Mouse (Mus musculus): ENCODE data around the gene Itk. TPM values are rescaled to one million over a fixed set of nuclear protein-coding genes. Genes with fewer than 3 reads are reported as not detected.

The Itk gene
- polyA plus RNA-seq, 1 experiment from 2014 or later: 0.05 TPM

- Histone ChIP-seq H3K27ac (replicated peaks) (no peak overlapping the region), H3K9ac (ENCODE audit: low read length) (no peak overlapping the region), H3K36me3 (ENCODE audit: control insufficient read depth, insufficient read depth, low read length) (no peaks in the 10 kb centered on the region), H3K4me1 (replicated peaks; ENCODE audit: control insufficient read depth, insufficient read depth) (no peaks in the 10 kb centered on the region), H3K27me3 (ENCODE audit: control insufficient read depth, insufficient read depth, low read length) (no peaks in the 10 kb centered on the region), H3K9me3 (ENCODE audit: control insufficient read depth, low read length) (no peaks in the 10 kb centered on the region), H3K4me2 (replicated peaks; ENCODE audit: low read depth) (no peak overlapping the region), H3K4me3 (ENCODE audit: low read depth, low read length) (no peak overlapping the region)
- TF ChIP-seq CTCF (IDR thresholded peaks at IDR 0.05; ENCODE audit: low read depth) (no peak), EP300 (optimal IDR thresholded peaks at IDR 0.05) (no peak)
- WGBS: 81% methylated on average over 18 of the region's 18 CpGs
- DNase-seq (ENCODE audit: low spot score) (no peak), ATAC-seq (ENCODE audit: low FRiP score, low TSS enrichment) (no peak)
Measured at GRCm38 (mm10) chr11:46362061-46363022, 27.0 kb downstream of the Itk start.

- Histone ChIP-seq H3K36me3 (ENCODE audit: control insufficient read depth, insufficient read depth, low read length) (no peaks in the 10 kb centered on the region), H3K27ac (replicated peaks) (no peak overlapping the region), H3K27me3 (ENCODE audit: control insufficient read depth, insufficient read depth, low read length) (no peaks in the 10 kb centered on the region), H3K4me3 (ENCODE audit: low read depth, low read length) (no peak overlapping the region), H3K9ac (ENCODE audit: low read length) (no peak overlapping the region), H3K9me3 (ENCODE audit: control insufficient read depth, low read length) (no peaks in the 10 kb centered on the region), H3K4me2 (replicated peaks; ENCODE audit: low read depth) (no peak overlapping the region), H3K4me1 (replicated peaks; ENCODE audit: control insufficient read depth, insufficient read depth) (no peaks in the 10 kb centered on the region)
- ATAC-seq (ENCODE audit: low FRiP score, low TSS enrichment) (no peak), DNase-seq (ENCODE audit: low spot score) (no peak)
- no peak for TF ChIP-seq EP300 (optimal IDR thresholded peaks at IDR 0.05)
- no peak for TF ChIP-seq CTCF (IDR thresholded peaks at IDR 0.05; ENCODE audit: low read depth)
- 68% methylated on average over 2 of the region's 2 CpGs for WGBS
Measured at GRCm38 (mm10) chr11:46360991-46361665, 28.2 kb downstream of the Itk start.

GRCm38 (mm10) chr11:46358369-46358768 lies 30.9 kb downstream of the Itk start:
- Histone ChIP-seq H3K27ac (replicated peaks) (no peak overlapping the region), H3K9me3 (ENCODE audit: control insufficient read depth, low read length) (no peaks in the 10 kb centered on the region), H3K27me3 (ENCODE audit: control insufficient read depth, insufficient read depth, low read length) (no peaks in the 10 kb centered on the region), H3K9ac (ENCODE audit: low read length) (no peak overlapping the region), H3K4me2 (replicated peaks; ENCODE audit: low read depth) (no peak overlapping the region), H3K36me3 (ENCODE audit: control insufficient read depth, insufficient read depth, low read length) (no peaks in the 10 kb centered on the region), H3K4me3 (ENCODE audit: low read depth, low read length) (no peak overlapping the region), H3K4me1 (replicated peaks; ENCODE audit: control insufficient read depth, insufficient read depth) (no peaks in the 10 kb centered on the region)
- 53% methylated on average over 1 of the region's 1 CpGs for WGBS
- TF ChIP-seq EP300 (optimal IDR thresholded peaks at IDR 0.05): no peak
- no peak for TF ChIP-seq CTCF (IDR thresholded peaks at IDR 0.05; ENCODE audit: low read depth)
- DNase-seq (ENCODE audit: low spot score) (no peak), ATAC-seq (ENCODE audit: low FRiP score, low TSS enrichment) (no peak)

- Histone ChIP-seq H3K4me1 (replicated peaks; ENCODE audit: control insufficient read depth, insufficient read depth) (no peaks in the 10 kb centered on the region), H3K36me3 (ENCODE audit: control insufficient read depth, insufficient read depth, low read length) (no peaks in the 10 kb centered on the region), H3K4me3 (ENCODE audit: low read depth, low read length) (no peak overlapping the region), H3K9me3 (ENCODE audit: control insufficient read depth, low read length) (no peaks in the 10 kb centered on the region), H3K27ac (replicated peaks) (no peak overlapping the region), H3K27me3 (ENCODE audit: control insufficient read depth, insufficient read depth, low read length) (no peaks in the 10 kb centered on the region), H3K9ac (ENCODE audit: low read length) (no peak overlapping the region), H3K4me2 (replicated peaks; ENCODE audit: low read depth) (no peak overlapping the region)
- ATAC-seq (ENCODE audit: low FRiP score, low TSS enrichment) (no peak), DNase-seq (ENCODE audit: low spot score) (no peak)
- WGBS: 39% methylated on average over 2 of the region's 2 CpGs
- TF ChIP-seq EP300 (optimal IDR thresholded peaks at IDR 0.05) (no peak), CTCF (IDR thresholded peaks at IDR 0.05; ENCODE audit: low read depth) (no peak)
Measured at GRCm38 (mm10) chr11:46349681-46350410, 39.5 kb downstream of the Itk start.

GRCm38 (mm10) chr11:46348416-46348815 lies 40.9 kb downstream of the Itk start:
- ATAC-seq (ENCODE audit: low FRiP score, low TSS enrichment) (no peak), DNase-seq (ENCODE audit: low spot score) (no peak)
- Histone ChIP-seq H3K9ac (ENCODE audit: low read length) (no peak overlapping the region), H3K36me3 (ENCODE audit: control insufficient read depth, insufficient read depth, low read length) (no peaks in the 10 kb centered on the region), H3K4me2 (replicated peaks; ENCODE audit: low read depth) (no peak overlapping the region), H3K27me3 (ENCODE audit: control insufficient read depth, insufficient read depth, low read length) (no peaks in the 10 kb centered on the region), H3K27ac (replicated peaks) (no peak overlapping the region), H3K4me3 (ENCODE audit: low read depth, low read length) (no peak overlapping the region), H3K4me1 (replicated peaks; ENCODE audit: control insufficient read depth, insufficient read depth) (no peaks in the 10 kb centered on the region), H3K9me3 (ENCODE audit: control insufficient read depth, low read length) (no peaks in the 10 kb centered on the region)
- 87% methylated on average over 3 of the region's 3 CpGs for WGBS
- TF ChIP-seq CTCF (IDR thresholded peaks at IDR 0.05; ENCODE audit: low read depth): no peak

All from stomach, postnatal 0 days (tissue).